Mouse (Mus musculus) myocyte (in vitro differentiated cells): Measurements from ENCODE around the gene Ldb2.

Source experiments
- CEBPB ChIP-seq: IDR thresholded peaks from 2 replicates; pipeline ENCODE4 v1.6.1; 2011; ENCODE audit warnings: mild to moderate bottlenecking, moderate library complexity; ENCODE audit not compliant: poor library complexity, insufficient read depth, severe bottlenecking
- E2F4 ChIP-seq: IDR thresholded peaks from one replicate; pipeline ENCODE4 v1.6.1; 2011; ENCODE audit warnings: mild to moderate bottlenecking, control low read depth, moderate library complexity; ENCODE audit not compliant: insufficient read depth
- MAX ChIP-seq: IDR thresholded peaks from one replicate; pipeline ENCODE4 v1.6.1; 2011; ENCODE audit warnings: low read depth, mild to moderate bottlenecking, control low read depth
- MYOD1 ChIP-seq, 3 experiments: IDR thresholded peaks; one replicate each; pipeline ENCODE4 v1.6.1; 2011; ENCODE audit warnings: control low read depth in 2 of 3, low read depth in 2 of 3, mild to moderate bottlenecking in 2 of 3, moderate library complexity in 1 of 3; ENCODE audit not compliant: insufficient read length in 2 of 3, control insufficient read depth in 1 of 3
- MYOG ChIP-seq, 3 experiments: IDR thresholded peaks; one replicate each; pipeline ENCODE4 v1.6.1; 2011; ENCODE audit warnings: control low read depth in 2 of 3, low read depth in 2 of 3, mild to moderate bottlenecking in 2 of 3; ENCODE audit not compliant: insufficient read length in 2 of 3, control insufficient read depth in 1 of 3, insufficient read depth in 1 of 3
- POLR2A ChIP-seq: IDR thresholded peaks from one replicate; pipeline ENCODE4 v1.6.1; 2011; ENCODE audit warnings: low read depth, mild to moderate bottlenecking, control low read depth, moderate library complexity; ENCODE audit not compliant: insufficient read length
- POLR2AphosphoS2 ChIP-seq: IDR thresholded peaks from one replicate; pipeline ENCODE4 v1.6.1; 2011; ENCODE audit warnings: low read depth, control low read depth; ENCODE audit not compliant: insufficient read length
- TCF12 ChIP-seq: IDR thresholded peaks from one replicate; pipeline ENCODE4 v1.6.1; 2011; ENCODE audit warnings: mild to moderate bottlenecking, control low read depth; ENCODE audit not compliant: poor library complexity, insufficient read depth, severe bottlenecking
- TCF3 ChIP-seq: IDR thresholded peaks from one replicate; pipeline ENCODE4 v1.6.1; 2011; ENCODE audit warnings: low read depth, control low read depth; ENCODE audit not compliant: insufficient read length
- USF1 ChIP-seq: IDR thresholded peaks from one replicate; pipeline ENCODE4 v1.6.1; 2011; ENCODE audit warnings: low read depth, mild to moderate bottlenecking, control low read depth, moderate library complexity

DNA sequence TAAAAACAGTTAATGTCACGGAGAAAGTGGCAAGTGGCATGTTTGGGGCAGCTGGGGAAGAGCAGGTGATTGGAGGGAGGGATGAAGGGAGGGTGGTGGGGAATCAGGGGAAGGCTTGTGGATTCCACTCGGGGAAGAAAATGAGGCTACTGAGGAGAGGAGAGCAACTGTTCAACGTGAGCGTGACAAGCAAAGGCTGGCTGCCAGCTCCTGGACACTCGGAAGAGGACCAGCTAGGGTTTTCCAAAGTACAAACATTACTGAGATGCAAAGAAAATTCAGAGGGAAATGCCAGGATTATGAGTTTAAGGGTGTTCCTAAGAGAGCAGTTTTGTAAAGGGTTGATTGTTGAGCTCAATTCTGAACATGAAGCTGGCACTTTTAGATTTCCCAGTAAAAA, 294.7 kb downstream of the Ldb2 start:
- TF ChIP-seq POLR2A (no peak), MYOG (IDR thresholded peaks at IDR 0.05; ENCODE audit: control insufficient read depth in 1 of 3, insufficient read depth in 1 of 3, insufficient read length in 2 of 3, low read depth in 2 of 3) (no peak), MAX (no peak), POLR2AphosphoS2 (no peak), TCF12 (no peak), E2F4 (no peak), TCF3 (no peak), USF1 (no peak), CEBPB (no peak), MYOD1 (IDR thresholded peaks at IDR 0.05; ENCODE audit: control insufficient read depth in 1 of 3, insufficient read length in 2 of 3, low read depth in 2 of 3) (no peak)
